Mouse (Mus musculus) heart, postnatal 0 days (tissue): Measurements from ENCODE around the gene Cdkn2aipnl.

Experiments used
- CTCF ChIP-seq: IDR thresholded peaks from 2 replicates; pipeline ENCODE4 v1.5.1; 2016; ENCODE audit warnings: antibody characterized with exemption, control low read depth, low read depth
- EP300 ChIP-seq: IDR thresholded peaks from 2 replicates; pipeline ENCODE4 v1.6.1; 2016; ENCODE audit warnings: antibody characterized with exemption, low read depth

- no peak for TF ChIP-seq EP300
- no peak for TF ChIP-seq CTCF
Observed at GRCm38 (mm10) chr11:51961761-51962160, 5.7 kb upstream of the Cdkn2aipnl start.
